Mouse (Mus musculus): ENCODE data around the gene Abcf1.

DNA sequence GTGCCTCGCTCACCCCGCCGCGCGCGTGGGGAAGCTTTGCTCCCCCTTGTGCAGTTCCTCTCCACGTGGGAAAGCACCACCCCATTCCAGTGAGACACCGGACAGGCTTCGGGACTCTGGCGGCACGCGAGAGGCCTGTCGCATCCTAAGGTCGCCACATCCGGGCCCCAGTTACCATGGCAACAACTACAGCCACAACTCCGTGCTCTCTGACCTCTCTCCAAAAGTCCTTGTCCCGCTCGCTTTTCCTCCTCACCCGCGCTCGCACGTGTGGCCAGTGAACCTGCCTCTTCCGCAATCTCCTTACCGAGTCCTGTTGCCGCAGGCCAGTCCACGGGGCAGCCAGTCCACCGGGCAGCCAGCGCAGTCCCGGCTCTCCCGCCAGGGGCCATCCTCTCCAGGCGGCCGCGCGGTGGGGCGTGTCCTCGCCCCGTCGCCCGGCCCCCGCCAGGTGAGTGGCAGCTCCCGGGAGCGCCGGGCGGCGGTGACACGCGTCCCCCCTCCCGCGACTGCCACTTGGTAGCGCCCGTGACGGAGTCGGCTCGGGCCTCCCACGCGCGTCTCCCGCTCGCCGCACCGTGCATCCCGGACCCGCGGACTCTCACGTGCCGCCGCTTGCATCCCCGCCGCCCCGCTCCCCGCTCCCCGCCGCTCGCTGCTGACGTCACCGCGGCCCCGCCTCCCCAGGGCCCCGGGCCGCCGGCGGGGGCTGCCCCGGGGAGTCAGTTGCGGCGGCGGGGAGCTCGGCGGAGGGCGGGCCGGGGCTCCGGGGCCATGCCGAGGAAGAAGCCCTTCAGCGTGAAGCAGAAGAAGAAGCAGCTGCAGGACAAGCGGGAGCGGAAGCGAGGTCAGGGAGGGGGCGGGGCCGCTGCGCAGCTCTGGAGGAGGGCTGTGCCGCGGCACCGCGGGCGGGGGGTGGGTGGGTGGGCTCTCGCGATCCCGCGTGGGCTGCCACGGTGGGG lies 10.1 kb upstream of the Abcf1 start, which contains the start of the genes Gnl1 and Prr3:
- TF ChIP-seq GATA1 (IDR thresholded peaks at IDR 0.05; ENCODE audit: borderline replicate concordance, low read length) (no peak), FLI1 (IDR thresholded peaks at IDR 0.05; ENCODE audit: low read length) (peak; percentile 18; the same call in 1 of the 2 replicates)
